8 mouse cellular contexts compared by ENCODE assay signal in the genomic region with DNA sequence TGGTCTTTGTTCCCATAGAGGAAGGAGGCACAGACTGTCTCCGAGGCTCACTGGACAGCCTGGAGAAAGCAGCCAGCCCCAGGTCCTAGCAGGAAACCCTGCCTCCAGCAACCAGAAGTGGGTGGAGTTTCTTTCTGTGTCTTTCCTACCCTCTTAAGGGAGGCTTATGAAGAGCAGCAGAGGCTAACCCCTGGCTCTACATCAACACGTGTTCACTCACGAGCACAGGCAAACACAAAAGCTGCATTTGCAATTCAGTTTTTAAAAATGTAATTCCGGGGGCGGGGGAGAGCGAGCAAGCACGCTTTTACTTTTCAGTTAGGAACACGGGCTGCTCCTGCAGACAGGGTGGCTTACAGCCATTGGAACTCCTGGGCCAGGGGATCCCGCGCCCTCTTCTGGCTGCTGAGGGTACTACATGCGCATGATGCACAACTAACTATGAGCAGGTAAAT. TPM values are rescaled to one million over a fixed set of nuclear protein-coding genes. Genes with fewer than 3 reads are reported as not detected.
DNase-seq lines count a peak whose midpoint lies in the region; ATAC-seq and TF ChIP-seq lines count a peak whose summit lies in the region.

No protein-coding gene starts in this region.

- 0 out of 2 replicates have a peak overlapping the region, but pooled peaks have one; percentile 30 for H3K9ac ChIP-seq in forebrain, embryonic 12.5 days
- peak overlapping the region; percentile 6; the same call in 1 of the 2 replicates for H3K9ac ChIP-seq in heart, embryonic 16.5 days (ENCODE audit: low read length)
- H3K9ac ChIP-seq in liver, embryonic 14.5 days (replicated peaks) = peak overlapping the region; percentile 40
- 0 out of 2 replicates have a peak overlapping the region, but pooled peaks have one; percentile 14 for H3K9ac ChIP-seq in neural tube, embryonic 11.5 days (ENCODE audit: low read length)
- peak overlapping the region; percentile 41 for H3K9ac ChIP-seq in stomach, postnatal 0 days (ENCODE audit: low read length)

- H3K27ac ChIP-seq in forebrain, embryonic 12.5 days = no peak overlapping the region
- H3K27ac ChIP-seq in heart, embryonic 16.5 days (ENCODE audit: low read length) = peak overlapping the region; percentile 15; the same call in 1 of the 2 replicates
- no peak overlapping the region for H3K27ac ChIP-seq in liver, embryonic 14.5 days
- 0 out of 2 replicates have a peak overlapping the region, but pooled peaks have one; percentile 27 for H3K27ac ChIP-seq in neural tube, embryonic 11.5 days (ENCODE audit: low read depth, low read length)
- peak overlapping the region; percentile 58; the same call in 1 of the 2 replicates for H3K27ac ChIP-seq in stomach, postnatal 0 days (replicated peaks)

- no peak for TF ChIP-seq EP300 in liver, embryonic 14.5 days (IDR thresholded peaks at IDR 0.05; ENCODE audit: low read depth)
- no peak for TF ChIP-seq EP300 in stomach, postnatal 0 days (optimal IDR thresholded peaks at IDR 0.05)

- H3K4me3 ChIP-seq in forebrain, embryonic 12.5 days (replicated peaks) = peak overlapping the region; percentile 28
- peak overlapping the region; percentile 39 for H3K4me3 ChIP-seq in heart, embryonic 16.5 days (ENCODE audit: low read length)
- peak overlapping the region; percentile 50 to 63 for H3K4me3 ChIP-seq in liver, embryonic 14.5 days (ENCODE audit: insufficient read depth in 1 of 2, low read depth in 2 of 2, low read length in 2 of 2)
- H3K4me3 ChIP-seq in neural tube, embryonic 11.5 days (ENCODE audit: low read depth, low read length) = peak overlapping the region; percentile 19
- peak overlapping the region; percentile 32 for H3K4me3 ChIP-seq in stomach, postnatal 0 days (ENCODE audit: low read depth, low read length)

- peaks cover 5% of the 10 kb centered on the region for H3K27me3 ChIP-seq in forebrain, embryonic 12.5 days
- H3K27me3 ChIP-seq in heart, embryonic 16.5 days (ENCODE audit: control insufficient read depth, insufficient read depth, low read length) = no peaks in the 10 kb centered on the region
- H3K27me3 ChIP-seq in liver, embryonic 14.5 days (ENCODE audit: control insufficient read depth, insufficient read depth, low read length) = no peaks in the 10 kb centered on the region
- H3K27me3 ChIP-seq in neural tube, embryonic 11.5 days (ENCODE audit: control insufficient read depth, insufficient read depth, low read length) = no peaks in the 10 kb centered on the region; the same call in 1 of the 2 replicates
- no peaks in the 10 kb centered on the region for H3K27me3 ChIP-seq in stomach, postnatal 0 days (ENCODE audit: control insufficient read depth, insufficient read depth, low read length)

- H3K36me3 ChIP-seq in forebrain, embryonic 12.5 days (replicated peaks) = no peaks in the 10 kb centered on the region
- H3K36me3 ChIP-seq in heart, embryonic 16.5 days (ENCODE audit: control insufficient read depth, insufficient read depth) = peaks cover 6% of the 10 kb centered on the region; the same call in 1 of the 2 replicates
- H3K36me3 ChIP-seq in liver, embryonic 14.5 days (replicated peaks; ENCODE audit: control insufficient read depth, insufficient read depth, low read depth) = no peaks in the 10 kb centered on the region
- no peaks in the 10 kb centered on the region for H3K36me3 ChIP-seq in neural tube, embryonic 11.5 days (ENCODE audit: control insufficient read depth, insufficient read depth, low read length)
- H3K36me3 ChIP-seq in stomach, postnatal 0 days (ENCODE audit: control insufficient read depth, insufficient read depth, low read length) = no peaks in the 10 kb centered on the region

- WGBS in forebrain, embryonic 12.5 days = under 1% methylated on average over 11 of the region's 11 CpGs
- 3% methylated on average over 11 of the region's 11 CpGs for WGBS in heart, embryonic 16.5 days
- WGBS in liver, embryonic 14.5 days (ENCODE audit: insufficient replicate concordance) = 0% methylated on average over 11 of the region's 11 CpGs
- under 1% methylated on average over 11 of the region's 11 CpGs for WGBS in neural tube, embryonic 11.5 days
- WGBS in stomach, postnatal 0 days = 2% methylated on average over 11 of the region's 11 CpGs

- peak overlapping the region; percentile 45 for H3K4me2 ChIP-seq in forebrain, embryonic 12.5 days
- peak overlapping the region; percentile 60 for H3K4me2 ChIP-seq in heart, embryonic 16.5 days (ENCODE audit: low read depth, low read length)
- H3K4me2 ChIP-seq in liver, embryonic 14.5 days (ENCODE audit: low read depth) = peak overlapping the region; percentile 72
- peak overlapping the region; percentile 34 for H3K4me2 ChIP-seq in neural tube, embryonic 11.5 days (ENCODE audit: low read depth)
- peak overlapping the region; percentile 48 for H3K4me2 ChIP-seq in stomach, postnatal 0 days (replicated peaks; ENCODE audit: low read depth)

- no peaks in the 10 kb centered on the region for H3K9me3 ChIP-seq in forebrain, embryonic 12.5 days
- no peaks in the 10 kb centered on the region for H3K9me3 ChIP-seq in heart, embryonic 16.5 days (replicated peaks; ENCODE audit: control insufficient read depth, low read length)
- H3K9me3 ChIP-seq in liver, embryonic 14.5 days (ENCODE audit: control insufficient read depth, low read length) = no peaks in the 10 kb centered on the region
- H3K9me3 ChIP-seq in neural tube, embryonic 11.5 days (ENCODE audit: control insufficient read depth, low read length) = no peaks in the 10 kb centered on the region
- no peaks in the 10 kb centered on the region for H3K9me3 ChIP-seq in stomach, postnatal 0 days (ENCODE audit: control insufficient read depth, low read length)

- TF ChIP-seq CTCF in liver, embryonic 14.5 days (IDR thresholded peaks at IDR 0.05; ENCODE audit: low read depth) = peak; percentile 96
- TF ChIP-seq CTCF in stomach, postnatal 0 days (IDR thresholded peaks at IDR 0.05; ENCODE audit: low read depth) = peak; percentile 92

- ATAC-seq in forebrain, embryonic 12.5 days (ENCODE audit: low FRiP score) = no peak
- peak; percentile 46 for ATAC-seq in heart, embryonic 16.5 days (replicated peaks; ENCODE audit: extremely low read depth, insufficient read depth, low FRiP score)
- peak; percentile 52 for ATAC-seq in liver, embryonic 14.5 days (ENCODE audit: insufficient read depth)
- ATAC-seq in neural tube, embryonic 11.5 days (ENCODE audit: insufficient read depth, low FRiP score, low TSS enrichment) = no peak
- ATAC-seq in stomach, postnatal 0 days (ENCODE audit: low FRiP score, low TSS enrichment) = peak; percentile 41; the same call in 1 of the 2 replicates

- peaks cover 11% of the 10 kb centered on the region for H3K4me1 ChIP-seq in forebrain, embryonic 12.5 days
- H3K4me1 ChIP-seq in heart, embryonic 16.5 days (ENCODE audit: control insufficient read depth, insufficient read depth, low read length) = peaks cover 19% of the 10 kb centered on the region
- peaks cover 11 to 17% of the 10 kb centered on the region in 2 experiments for H3K4me1 ChIP-seq in liver, embryonic 14.5 days (replicated peaks; ENCODE audit: control insufficient read depth in 2 of 2, insufficient read depth in 2 of 2, low read length in 1 of 2)
- peaks cover 4% of the 10 kb centered on the region for H3K4me1 ChIP-seq in neural tube, embryonic 11.5 days (ENCODE audit: control insufficient read depth, insufficient read depth, low read length)
- H3K4me1 ChIP-seq in stomach, postnatal 0 days (replicated peaks; ENCODE audit: control insufficient read depth, insufficient read depth) = no peaks in the 10 kb centered on the region; the same call in 1 of the 2 replicates

- DNase-seq in CD4-positive, CD25-positive, alpha-beta regulatory T cell, adult 2 months (ENCODE audit: low read depth, low spot score) = peak; percentile 91
- DNase-seq in c-Kit-positive CD71-negative TER-119-negative erythroid progenitor cells, embryonic 14.5 days (ENCODE audit: low read depth) = peak; percentile 73
- DNase-seq in kidney, postnatal 25 days = peak; percentile 88 to 94
- peak in 1 of 3 experiments; percentile 70 for DNase-seq in liver, embryonic 14.5 days (ENCODE audit: low read depth in 3 of 3, low spot score in 3 of 3)
- DNase-seq in neural tube, embryonic 11.5 days (ENCODE audit: low spot score) = peak; percentile 85
- peak; percentile 90 for DNase-seq in stomach, postnatal 0 days (ENCODE audit: low spot score)

RNA-seq across cellular contexts. Expression of a gene that starts 3.1 kb away (rescaled TPM):
- polyA plus RNA-seq in forebrain, embryonic 12.5 days (2016; fragmentation: Nextera tagmentation; extraction: Ambion mirVana) = 11.6 and 11.7 TPM in 2 replicates
- 33.4 and 34.1 TPM in 2 replicates for polyA plus RNA-seq in heart, embryonic 16.5 days (2015; fragmentation: Nextera tagmentation; extraction: Ambion mirVana)
- 9.9 and 14.3 TPM in 2 replicates for polyA plus RNA-seq in liver, embryonic 14.5 days (2012; rRNA removed)
- polyA plus RNA-seq in liver, embryonic 14.5 days (2014; fragmentation: Nextera tagmentation; extraction: Ambion mirVana) = 3.2 and 4.4 TPM in 2 replicates
- polyA plus RNA-seq in neural tube, embryonic 11.5 days (2014; fragmentation: Nextera tagmentation; extraction: Ambion mirVana) = 4.8 and 5.1 TPM in 2 replicates
- polyA plus RNA-seq in stomach, postnatal 0 days (2015; fragmentation: Nextera tagmentation; extraction: Ambion mirVana) = 9.1 and 11.3 TPM in 2 replicates

RNA-seq across cellular contexts. Expression of a gene that starts 15.7 kb away (rescaled TPM):
- polyA plus RNA-seq in forebrain, embryonic 12.5 days (2016; fragmentation: Nextera tagmentation; extraction: Ambion mirVana) = 15.1 and 17.0 TPM in 2 replicates
- 40.6 and 40.7 TPM in 2 replicates for polyA plus RNA-seq in heart, embryonic 16.5 days (2015; fragmentation: Nextera tagmentation; extraction: Ambion mirVana)
- polyA plus RNA-seq in liver, embryonic 14.5 days (2012; rRNA removed) = 5.4 and 5.6 TPM in 2 replicates
- 6.2 and 6.8 TPM in 2 replicates for polyA plus RNA-seq in liver, embryonic 14.5 days (2014; fragmentation: Nextera tagmentation; extraction: Ambion mirVana)
- 20.9 and 21.8 TPM in 2 replicates for polyA plus RNA-seq in neural tube, embryonic 11.5 days (2014; fragmentation: Nextera tagmentation; extraction: Ambion mirVana)
- polyA plus RNA-seq in stomach, postnatal 0 days (2015; fragmentation: Nextera tagmentation; extraction: Ambion mirVana) = 7.4 and 7.7 TPM in 2 replicates

RNA-seq across cellular contexts. Expression of a gene that starts 18.9 kb away (rescaled TPM):
- 27.0 and 32.1 TPM in 2 replicates for polyA plus RNA-seq in forebrain, embryonic 12.5 days (2016; fragmentation: Nextera tagmentation; extraction: Ambion mirVana)
- polyA plus RNA-seq in heart, embryonic 16.5 days (2015; fragmentation: Nextera tagmentation; extraction: Ambion mirVana) = 470 and 488 TPM in 2 replicates
- polyA plus RNA-seq in liver, embryonic 14.5 days (2012; rRNA removed) = 0.34 and 0.37 TPM in 2 replicates
- 0.44 and 0.59 TPM in 2 replicates for polyA plus RNA-seq in liver, embryonic 14.5 days (2014; fragmentation: Nextera tagmentation; extraction: Ambion mirVana)
- polyA plus RNA-seq in neural tube, embryonic 11.5 days (2014; fragmentation: Nextera tagmentation; extraction: Ambion mirVana) = 33.0 and 33.8 TPM in 2 replicates
- 21.8 and 26.1 TPM in 2 replicates for polyA plus RNA-seq in stomach, postnatal 0 days (2015; fragmentation: Nextera tagmentation; extraction: Ambion mirVana)

RNA-seq across cellular contexts. Expression of a gene that starts 27.1 kb away (rescaled TPM):
- 0.19 TPM in 1 of 2 replicates, not detected in the other for polyA plus RNA-seq in forebrain, embryonic 12.5 days (2016; fragmentation: Nextera tagmentation; extraction: Ambion mirVana)
- not detected in 2 replicates for polyA plus RNA-seq in heart, embryonic 16.5 days (2015; fragmentation: Nextera tagmentation; extraction: Ambion mirVana)
- not detected in 2 replicates for polyA plus RNA-seq in liver, embryonic 14.5 days (2012; rRNA removed)
- polyA plus RNA-seq in liver, embryonic 14.5 days (2014; fragmentation: Nextera tagmentation; extraction: Ambion mirVana) = 0.06 TPM in 1 of 2 replicates, not detected in the other
- 0.25 and 0.58 TPM in 2 replicates for polyA plus RNA-seq in neural tube, embryonic 11.5 days (2014; fragmentation: Nextera tagmentation; extraction: Ambion mirVana)
- polyA plus RNA-seq in stomach, postnatal 0 days (2015; fragmentation: Nextera tagmentation; extraction: Ambion mirVana) = not detected in 2 replicates

RNA-seq across cellular contexts. Expression of a gene that starts 28.0 kb away (rescaled TPM):
- 2.6 and 3.1 TPM in 2 replicates for polyA plus RNA-seq in forebrain, embryonic 12.5 days (2016; fragmentation: Nextera tagmentation; extraction: Ambion mirVana)
- polyA plus RNA-seq in heart, embryonic 16.5 days (2015; fragmentation: Nextera tagmentation; extraction: Ambion mirVana) = 0.16 and 0.32 TPM in 2 replicates
- 0.11 TPM in 2 replicates for polyA plus RNA-seq in liver, embryonic 14.5 days (2012; rRNA removed)
- not detected in 2 replicates for polyA plus RNA-seq in liver, embryonic 14.5 days (2014; fragmentation: Nextera tagmentation; extraction: Ambion mirVana)
- 2.6 and 3.6 TPM in 2 replicates for polyA plus RNA-seq in neural tube, embryonic 11.5 days (2014; fragmentation: Nextera tagmentation; extraction: Ambion mirVana)
- polyA plus RNA-seq in stomach, postnatal 0 days (2015; fragmentation: Nextera tagmentation; extraction: Ambion mirVana) = 0.08 and 0.18 TPM in 2 replicates

Comparison
In these comparisons a context has a peak if more than half of its experiments do, and no peak if none do; other contexts are left out.
1. ATAC-seq: peak in heart, embryonic 16.5 days (single experiment), liver, embryonic 14.5 days (single experiment) and stomach, postnatal 0 days (single experiment); none in forebrain, embryonic 12.5 days (single experiment) and neural tube, embryonic 11.5 days (single experiment).
2. H3K27ac ChIP-seq: peak in heart, embryonic 16.5 days (single experiment), neural tube, embryonic 11.5 days (single experiment) and stomach, postnatal 0 days (single experiment); none in forebrain, embryonic 12.5 days (single experiment) and liver, embryonic 14.5 days (single experiment).
3. RNA of a gene that starts 18.9 kb away (polyA plus RNA-seq): 470 to 488 TPM in heart, embryonic 16.5 days, 33.0 to 33.8 TPM in neural tube, embryonic 11.5 days, 27.0 to 32.1 TPM in forebrain, embryonic 12.5 days and 21.8 to 26.1 TPM in stomach, postnatal 0 days; 0.34 to 0.59 TPM in liver, embryonic 14.5 days; every median in the first group is over 10 times any median in the second.
4. Peak in every context shown above with its lines, with median percentiles within 50 percentile points of each other: H3K4me2 ChIP-seq, H3K4me3 ChIP-seq and H3K9ac ChIP-seq.